Mouse (Mus musculus) intestine, embryonic 16.5 days (tissue): Measurements from ENCODE around the gene Ssh1. TPM values are rescaled to one million over a fixed set of nuclear protein-coding genes. Genes with fewer than 3 reads are reported as not detected.

Experiments
- ATAC-seq: fragments of 200-750 bp; cut with Nextera tagmentation; 2 replicates; pipeline ENCODE4 v1.8.0; 2017; ENCODE audit warnings: moderate TSS enrichment, moderate library complexity
- H3K27ac ChIP-seq: fragments of 300-500 bp; sonication (generic); 2 replicates; pipeline ENCODE4 v1.5.1; 2014; ENCODE audit warnings: mild to moderate bottlenecking, low read length
- H3K27me3 ChIP-seq: fragments of 300-500 bp; sonication (generic); replicated peaks from 2 replicates; pipeline ENCODE4 v1.6.1; 2014; ENCODE audit warnings: low read length, control low read depth, mixed read lengths; ENCODE audit not compliant: control insufficient read depth, insufficient read depth
- H3K36me3 ChIP-seq: fragments of 300-500 bp; sonication (generic); 2 replicates; pipeline ENCODE4 v1.6.1; 2014; ENCODE audit warnings: low read length, control low read depth; ENCODE audit not compliant: control insufficient read depth, insufficient read depth
- H3K4me1 ChIP-seq: fragments of 300-500 bp; sonication (generic); 2 replicates; pipeline ENCODE4 v1.6.1; 2014; ENCODE audit warnings: low read length, control low read depth, mixed read lengths; ENCODE audit not compliant: control insufficient read depth, insufficient read depth
- H3K4me2 ChIP-seq: fragments of 300-500 bp; sonication (generic); 2 replicates; pipeline ENCODE4 v1.6.1; 2014; ENCODE audit warnings: low read depth, low read length, control low read depth
- H3K4me3 ChIP-seq: fragments of 300-500 bp; sonication (generic); 2 replicates; pipeline ENCODE4 v1.5.1; 2014; ENCODE audit warnings: mild to moderate bottlenecking, low read length
- H3K9ac ChIP-seq: fragments of 300-500 bp; sonication (generic); 2 replicates; pipeline ENCODE4 v1.6.1; 2014; ENCODE audit warnings: low read depth, low read length
- H3K9me3 ChIP-seq: fragments of 300-500 bp; sonication (generic); 2 replicates; pipeline ENCODE4 v1.6.1; 2016; ENCODE audit warnings: low read length, control low read depth; ENCODE audit not compliant: control insufficient read depth
- WGBS: fragments of 180-500 bp; shearing (Covaris S2); extraction: QIAGEN DNeasy Blood & Tissue Kit; methylation state at CpG from one replicate; pipeline ENCODE4 v1.1.7; 2014; 5-methylcytosine and 5-hydroxymethylcytosine counted together
- polyA plus RNA-seq: library from polyadenylated mRNA; unstranded; fragments of >200 nt; fragmentation: Nextera tagmentation; extraction: Ambion mirVana; gene quantifications from 2 replicates; pipeline ENCODE4 v1.2.1, GENCODE M21; 2015

The Ssh1 gene
- polyA plus RNA-seq, 1 experiment from 2014 or later: 7.1 TPM

DNA sequence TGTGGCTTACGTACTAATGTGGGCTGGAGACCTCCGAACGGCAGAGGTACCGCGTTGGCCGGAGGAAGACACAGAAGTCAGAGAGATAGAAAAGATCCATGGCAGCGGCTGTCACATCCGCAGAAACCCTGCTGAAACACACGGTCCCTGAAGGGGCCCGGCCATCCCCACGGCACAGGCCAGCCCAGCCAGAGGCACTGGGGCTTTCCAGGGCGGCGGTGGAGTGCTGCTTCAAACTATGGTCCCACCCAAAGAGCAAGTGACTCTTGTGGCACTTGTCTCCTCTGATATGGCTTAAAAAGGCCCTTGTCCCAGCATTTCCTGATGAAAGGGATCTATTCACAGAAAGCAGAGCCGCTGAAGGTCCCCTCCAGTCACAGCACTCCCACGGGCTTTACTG lies 19.1 kb downstream of the Ssh1 start:
- Histone ChIP-seq H3K4me1 (peaks cover 22% of the 10 kb centered on the region), H3K4me3 (no peak overlapping the region), H3K27me3 (no peaks in the 10 kb centered on the region), H3K27ac (no peak overlapping the region), H3K4me2 (no peak overlapping the region), H3K36me3 (no peaks in the 10 kb centered on the region; the same call in 1 of the 2 replicates), H3K9me3 (no peaks in the 10 kb centered on the region), H3K9ac (no peak overlapping the region)
- WGBS: 67% methylated on average over 15 of the region's 15 CpGs
- ATAC-seq: no peak

DNA sequence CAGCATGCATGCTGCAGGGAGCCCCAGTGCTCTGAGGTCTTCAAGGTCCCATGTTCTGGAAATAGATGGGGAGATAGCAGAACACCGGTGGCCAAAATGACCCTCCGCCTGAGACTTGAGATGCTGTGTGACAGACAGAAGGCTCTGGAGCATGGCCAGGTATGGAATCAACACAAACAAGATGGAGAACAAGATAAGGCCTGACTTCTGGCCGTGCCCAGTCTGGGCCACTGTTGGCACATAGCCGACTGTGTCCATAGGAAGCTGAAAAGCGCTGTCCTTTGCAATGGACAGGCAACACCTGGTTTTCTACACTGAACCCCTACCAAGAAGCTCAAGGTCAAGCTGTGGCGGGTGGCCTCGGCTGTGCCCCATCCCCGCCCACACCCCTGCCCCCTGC lies 19.9 kb downstream of the Ssh1 start:
- Histone ChIP-seq H3K9me3 (no peaks in the 10 kb centered on the region), H3K4me3 (no peak overlapping the region), H3K27me3 (no peaks in the 10 kb centered on the region), H3K36me3 (no peaks in the 10 kb centered on the region; the same call in 1 of the 2 replicates), H3K9ac (no peak overlapping the region), H3K27ac (no peak overlapping the region), H3K4me1 (peaks cover 22% of the 10 kb centered on the region), H3K4me2 (no peak overlapping the region)
- ATAC-seq: no peak
- 79% methylated on average over 8 of the region's 8 CpGs for WGBS

DNA sequence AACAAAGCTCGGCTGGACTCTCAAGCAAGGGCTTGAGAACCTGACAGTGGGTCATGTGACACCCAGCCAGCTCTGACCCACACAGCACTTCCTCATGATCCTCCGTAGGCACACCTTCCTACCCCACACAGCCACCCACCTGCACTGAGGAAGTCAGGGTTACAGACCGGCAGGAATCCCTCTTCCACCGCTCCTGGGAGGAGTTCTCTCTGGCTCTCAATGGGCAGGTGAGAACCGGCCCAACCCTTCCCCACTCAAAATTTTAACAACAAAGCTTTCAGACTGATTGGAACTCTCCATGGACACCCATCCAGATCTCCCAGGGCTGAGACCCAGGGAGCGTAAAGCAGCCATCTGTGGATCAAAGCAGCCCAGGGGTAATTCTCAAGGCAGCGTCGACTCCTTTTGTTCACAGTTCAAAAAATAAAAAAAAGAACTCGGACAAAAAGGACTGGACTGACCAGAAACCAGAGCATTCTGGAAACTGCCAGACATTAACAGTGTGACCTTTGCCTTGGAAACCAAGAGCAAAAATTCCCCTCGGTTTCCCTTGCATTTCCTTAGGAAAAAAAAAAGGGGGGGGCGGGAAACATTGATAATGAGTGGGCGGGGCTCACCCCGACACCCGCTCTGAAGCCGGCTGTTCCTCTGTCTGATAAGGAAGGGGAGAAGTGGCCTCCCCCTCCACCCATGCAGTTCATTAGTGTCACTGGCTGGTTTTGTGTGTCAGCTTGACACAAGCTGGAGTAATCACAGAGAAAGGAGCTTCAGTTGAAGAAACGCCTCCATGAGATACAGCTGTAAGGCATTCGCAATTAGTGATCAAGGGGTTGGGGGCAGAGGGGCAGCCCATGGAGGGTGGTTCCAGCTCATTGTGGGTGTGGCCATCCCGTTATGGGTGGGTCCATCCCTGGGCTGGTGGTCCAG lies 20.8 kb downstream of the Ssh1 start:
- peak overlapping the region; percentile 25 for H3K4me3 ChIP-seq
- H3K27ac ChIP-seq: peak overlapping the region; percentile 93
- peak overlapping the region; percentile 40 for H3K4me2 ChIP-seq
- H3K27me3 ChIP-seq: no peaks in the 10 kb centered on the region
- no peaks in the 10 kb centered on the region; the same call in 1 of the 2 replicates for H3K36me3 ChIP-seq
- peak; percentile 77 for ATAC-seq
- WGBS: 24% methylated on average over 18 of the region's 18 CpGs
- H3K9ac ChIP-seq: peak overlapping the region; percentile 59
- H3K4me1 ChIP-seq: peaks cover 22% of the 10 kb centered on the region
- no peaks in the 10 kb centered on the region for H3K9me3 ChIP-seq

DNA sequence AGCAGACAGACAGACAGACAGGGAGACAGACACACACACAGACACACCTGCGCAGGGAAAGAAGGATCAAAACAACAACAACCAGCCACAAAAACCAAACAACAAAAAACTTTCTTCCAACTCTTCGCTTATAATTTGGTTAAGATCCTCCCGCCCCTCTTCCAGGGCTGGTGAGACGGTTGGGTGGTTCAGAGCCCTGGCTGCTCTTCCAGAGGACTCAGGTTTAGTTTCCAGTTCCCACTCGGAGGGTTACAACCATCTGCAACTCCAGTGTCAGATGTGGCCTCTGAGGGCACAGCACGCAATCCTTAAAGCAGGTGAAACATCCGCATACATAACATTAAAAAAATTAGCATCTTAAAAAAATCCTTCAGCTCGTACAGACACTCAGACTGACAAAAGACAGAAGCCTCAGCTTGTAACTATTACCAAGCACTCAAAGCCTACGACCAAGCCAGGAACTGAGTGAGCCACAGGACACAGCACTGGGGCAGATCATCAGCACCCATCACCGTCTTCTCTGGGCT lies 22.2 kb downstream of the Ssh1 start:
- Histone ChIP-seq H3K9ac (no peak overlapping the region), H3K27me3 (no peaks in the 10 kb centered on the region), H3K9me3 (no peaks in the 10 kb centered on the region), H3K4me1 (peaks cover 22% of the 10 kb centered on the region), H3K36me3 (no peaks in the 10 kb centered on the region; the same call in 1 of the 2 replicates), H3K4me3 (no peak overlapping the region), H3K4me2 (no peak overlapping the region), H3K27ac (no peak overlapping the region)
- ATAC-seq: no peak
- WGBS: 79% methylated on average over 10 of the region's 10 CpGs

DNA sequence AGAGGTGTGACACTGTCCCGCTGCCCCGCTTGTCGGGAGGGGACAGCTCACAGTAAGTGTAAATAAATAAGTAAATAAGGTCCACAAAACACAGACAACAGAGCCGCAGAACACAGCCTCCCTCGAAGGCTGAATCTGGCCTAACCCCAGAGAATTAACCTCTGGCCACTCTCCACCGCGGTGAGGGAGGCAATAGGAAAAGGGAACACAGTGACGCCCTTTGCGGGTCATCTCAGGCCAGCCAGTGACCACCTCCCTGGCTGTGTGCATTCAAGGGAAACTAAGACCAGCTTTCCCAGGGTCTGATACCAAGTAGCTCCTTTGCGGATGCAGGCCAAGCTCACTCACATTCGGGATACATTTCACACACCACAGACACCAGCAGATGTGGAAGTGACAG lies 25.3 kb downstream of the Ssh1 start:
- Histone ChIP-seq H3K9me3 (no peaks in the 10 kb centered on the region), H3K9ac (no peak overlapping the region), H3K27ac (no peak overlapping the region), H3K36me3 (peaks cover 8% of the 10 kb centered on the region), H3K4me1 (no peaks in the 10 kb centered on the region), H3K4me2 (no peak overlapping the region), H3K4me3 (no peak overlapping the region), H3K27me3 (no peaks in the 10 kb centered on the region)
- no peak for ATAC-seq
- 78% methylated on average over 11 of the region's 11 CpGs for WGBS

DNA sequence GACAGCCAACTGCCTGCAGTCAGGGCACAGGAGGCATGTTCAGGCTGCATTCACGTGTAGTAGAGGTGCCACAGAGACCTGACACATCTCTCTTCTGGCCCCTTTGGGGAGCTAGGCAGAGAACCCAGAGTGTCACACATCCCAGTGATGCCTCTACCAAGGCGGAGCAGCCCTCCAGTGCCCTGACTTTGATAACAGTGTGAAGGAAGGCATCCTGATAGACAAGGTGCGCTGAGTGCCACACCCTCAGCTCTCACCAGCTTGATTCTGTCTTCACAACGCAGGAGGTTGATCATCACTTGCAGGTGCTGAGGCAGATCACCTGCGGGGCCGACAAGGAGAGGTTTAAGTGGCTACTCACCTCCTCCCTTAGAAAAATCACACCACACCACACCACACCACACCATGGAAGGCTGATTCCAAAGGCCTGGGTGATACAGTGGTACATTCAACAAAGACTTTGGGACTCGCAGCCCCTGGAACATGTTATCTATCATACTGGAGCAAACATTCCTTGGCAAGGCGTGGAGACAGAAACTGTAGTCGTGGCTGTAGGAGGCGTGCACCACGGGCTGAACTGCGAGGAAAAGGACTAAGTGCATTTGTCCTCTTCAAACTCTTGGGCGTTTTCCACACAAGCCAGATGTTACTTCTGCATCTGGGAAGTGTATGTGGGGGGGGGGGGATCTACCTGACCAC lies 27.1 kb downstream of the Ssh1 start:
- WGBS: 68% methylated on average over 13 of the region's 13 CpGs

DNA sequence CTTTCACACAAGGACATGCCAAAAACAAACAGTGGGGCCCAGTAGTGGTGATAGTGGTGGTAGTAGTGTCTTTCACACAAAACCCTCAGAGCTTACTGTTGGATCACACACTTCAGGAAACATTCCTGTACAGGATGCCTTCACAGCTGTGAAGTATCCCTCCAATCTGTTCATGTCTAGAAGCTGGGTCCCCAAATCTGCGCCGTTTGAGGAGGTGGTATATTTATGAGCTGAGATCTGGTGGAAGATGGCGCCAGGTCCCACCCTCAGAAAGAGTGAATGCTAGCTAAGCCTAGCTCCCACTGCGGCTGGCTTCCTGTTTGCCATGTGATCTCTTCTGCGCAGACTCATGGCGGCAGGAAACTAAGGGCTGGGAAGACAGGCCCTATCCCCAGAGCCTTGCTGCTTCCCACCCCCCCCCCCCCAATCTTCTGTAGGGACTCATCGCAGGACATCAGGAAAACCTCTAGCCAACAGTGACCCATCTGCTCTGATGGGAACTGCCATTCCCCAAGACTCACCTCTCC lies 28.0 kb downstream of the Ssh1 start:
- no peaks in the 10 kb centered on the region for H3K27me3 ChIP-seq
- 94% methylated on average over 7 of the region's 7 CpGs for WGBS
- no peak overlapping the region for H3K4me2 ChIP-seq
- no peak for ATAC-seq
- H3K4me3 ChIP-seq: no peak overlapping the region
- no peaks in the 10 kb centered on the region for H3K9me3 ChIP-seq
- peaks cover 8% of the 10 kb centered on the region for H3K36me3 ChIP-seq
- no peak overlapping the region for H3K9ac ChIP-seq
- H3K4me1 ChIP-seq: no peaks in the 10 kb centered on the region
- H3K27ac ChIP-seq: no peak overlapping the region

More for the DNA sequence above, 27.1 kb downstream of the Ssh1 start:
- H3K4me1 ChIP-seq: no peaks in the 10 kb centered on the region
- no peak overlapping the region for H3K9ac ChIP-seq
- peak; percentile 54 for ATAC-seq
- H3K4me3 ChIP-seq: no peak overlapping the region
- H3K36me3 ChIP-seq: peaks cover 8% of the 10 kb centered on the region
- H3K9me3 ChIP-seq: no peaks in the 10 kb centered on the region
- no peaks in the 10 kb centered on the region for H3K27me3 ChIP-seq
- no peak overlapping the region for H3K4me2 ChIP-seq
- peak overlapping the region; percentile 55 for H3K27ac ChIP-seq

DNA sequence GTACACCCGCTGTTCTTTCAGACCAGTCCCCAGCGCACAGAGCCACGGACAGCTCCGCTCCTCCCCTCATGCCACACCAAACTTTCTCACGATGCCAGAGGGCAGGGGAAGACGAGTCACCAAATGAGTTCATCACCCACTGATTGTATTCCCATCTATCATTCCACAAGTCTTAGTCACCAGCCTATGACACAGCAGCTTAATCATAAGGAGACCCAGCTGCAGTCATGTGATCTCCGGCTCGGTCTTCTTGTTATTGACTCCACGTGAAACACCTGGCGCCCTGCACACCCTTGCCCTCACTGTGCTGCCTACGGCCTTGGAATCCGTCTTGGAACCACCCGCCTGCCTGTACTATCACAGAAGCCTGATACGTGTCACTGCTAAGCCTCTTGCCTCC lies 28.7 kb downstream of the Ssh1 start:
- 79% methylated on average over 14 of the region's 14 CpGs for WGBS
- Histone ChIP-seq H3K27ac (no peak overlapping the region), H3K9me3 (no peaks in the 10 kb centered on the region), H3K4me3 (no peak overlapping the region), H3K36me3 (peaks cover 8% of the 10 kb centered on the region), H3K4me2 (no peak overlapping the region), H3K27me3 (no peaks in the 10 kb centered on the region), H3K9ac (no peak overlapping the region), H3K4me1 (no peaks in the 10 kb centered on the region)
- ATAC-seq: peak; percentile 49

DNA sequence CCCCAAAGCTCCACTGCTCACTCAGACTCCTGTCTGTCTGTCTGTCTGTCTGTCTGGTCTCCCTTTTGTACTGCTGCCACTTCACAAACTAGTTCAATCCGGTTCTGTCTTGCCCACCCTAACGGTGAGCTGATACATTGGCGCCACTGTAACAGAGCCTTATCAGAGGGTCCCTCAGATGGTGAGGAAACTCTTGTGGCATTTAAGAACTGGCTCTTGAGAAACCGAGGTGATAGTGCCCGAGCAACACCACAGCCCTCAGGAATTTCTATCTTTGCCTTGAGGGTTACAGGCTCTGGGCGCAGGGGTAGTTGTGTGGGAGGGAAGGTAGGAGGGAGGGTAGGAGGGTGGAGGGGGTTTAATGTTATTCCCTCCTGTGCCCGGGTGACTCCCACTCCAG lies 31.9 kb downstream of the Ssh1 start:
- Histone ChIP-seq H3K4me1 (no peaks in the 10 kb centered on the region), H3K9ac (no peak overlapping the region), H3K9me3 (no peaks in the 10 kb centered on the region), H3K27ac (no peak overlapping the region), H3K27me3 (no peaks in the 10 kb centered on the region), H3K4me3 (no peak overlapping the region), H3K4me2 (no peak overlapping the region), H3K36me3 (peaks cover 8% of the 10 kb centered on the region; the same call in 1 of the 2 replicates)
- no peak for ATAC-seq
- 69% methylated on average over 7 of the region's 7 CpGs for WGBS
